Mouse (Mus musculus): ENCODE results near the gene Gpatch4. TPM values are rescaled to one million over a fixed set of nuclear protein-coding genes. Genes with fewer than 3 reads are reported as not detected.

Gpatch4 gene
- polyA plus RNA-seq (2015; fragmentation: Nextera tagmentation; extraction: Ambion mirVana), result 30.6 and 31.6 TPM in 2 replicates

DNA sequence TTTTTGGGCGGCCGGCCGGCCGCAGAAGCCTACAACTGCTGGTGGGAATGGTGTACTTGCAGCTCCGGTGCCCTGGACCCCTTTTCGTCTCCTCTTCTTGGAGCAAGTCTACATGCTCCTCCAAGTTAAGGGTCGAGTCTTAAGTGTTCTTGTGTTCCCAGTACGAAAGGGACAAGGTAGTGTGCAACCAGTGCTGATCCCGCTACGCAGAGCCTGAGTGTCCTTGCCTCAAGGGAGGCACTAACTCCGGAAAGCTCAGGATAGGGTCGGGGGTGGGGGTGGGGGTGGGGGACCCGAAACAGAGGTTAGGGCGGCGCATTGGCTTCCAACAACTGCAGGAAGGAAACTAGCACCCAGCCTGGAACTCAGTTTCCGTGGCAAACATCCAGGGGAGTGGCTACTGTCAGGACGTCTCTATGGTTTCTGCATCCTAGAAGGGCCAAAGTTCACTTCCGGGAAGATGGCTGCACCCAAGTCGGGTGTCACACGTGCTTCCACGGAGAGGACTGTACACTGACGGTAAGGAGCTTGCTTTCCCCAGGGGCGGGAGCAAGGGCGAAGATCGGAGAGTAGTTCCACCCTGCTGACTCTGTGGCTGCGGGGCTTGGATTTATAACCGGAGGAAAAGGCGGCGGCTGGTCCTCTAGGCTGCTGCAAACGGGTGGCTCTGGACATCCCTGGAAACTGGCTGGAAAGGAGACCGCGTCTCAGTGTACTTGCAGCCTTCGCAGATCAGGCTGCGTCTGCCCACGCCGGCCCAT is at the start of gene Gpatch4:
TSS of gene Gpatch4 (plus strand) at position 448 of the 761 bp plus-strand sequence.
- peak; percentile 85 for ATAC-seq (ENCODE audit: borderline replicate concordance, extremely low read depth, low FRiP score, low TSS enrichment)
- Histone ChIP-seq H3K9me3 (no peaks in the 10 kb centered on the region), H3K4me3 (peak within 1 kb of the TSS; percentile 62), H3K36me3 (no peaks in the 10 kb centered on the region), H3K4me2 (peak within 1 kb of the TSS; percentile 67), H3K27ac (peak within 1 kb of the TSS; percentile 26), H3K9ac (peak within 1 kb of the TSS; percentile 41), H3K27me3 (0 out of 2 replicates have a peak, but pooled peaks cover 10% of the 10 kb centered on the region), H3K4me1 (peaks cover 15% of the 10 kb centered on the region; the same call in 1 of the 2 replicates)
- WGBS, result 9% methylated on average over 36 of the region's 36 CpGs

DNA sequence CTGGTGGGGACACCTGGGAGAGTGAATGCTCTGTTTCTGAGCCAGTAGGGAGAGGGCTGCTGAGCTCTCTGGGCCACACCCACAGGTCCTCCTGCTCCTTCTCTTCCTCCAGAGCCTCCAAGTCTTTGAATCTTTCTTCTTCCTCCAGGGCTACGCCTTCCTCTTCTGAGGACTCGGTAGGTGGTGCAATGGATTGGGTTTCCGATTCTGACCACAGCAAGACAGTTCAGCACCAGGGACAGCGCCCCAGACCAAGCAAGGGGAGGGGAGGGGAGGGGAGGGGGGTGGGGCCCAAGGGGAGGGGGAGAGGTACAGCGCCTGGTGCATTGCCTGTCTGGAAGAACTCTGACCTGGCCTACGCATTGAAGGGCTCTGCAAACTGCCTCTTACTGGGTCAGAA is 49.5 kb upstream of the Gpatch4 start:
- Histone ChIP-seq H3K36me3 (no peaks in the 10 kb centered on the region), H3K9me3 (no peaks in the 10 kb centered on the region), H3K9ac (no peak overlapping the region), H3K4me1 (peaks cover 10% of the 10 kb centered on the region), H3K27ac (no peak overlapping the region), H3K4me2 (no peak overlapping the region), H3K27me3 (peaks cover 96% of the 10 kb centered on the region), H3K4me3 (no peak overlapping the region)
- no peak for ATAC-seq (ENCODE audit: borderline replicate concordance, extremely low read depth, low FRiP score, low TSS enrichment)
- 0% methylated on average over 5 of the region's 6 CpGs for WGBS

DNA sequence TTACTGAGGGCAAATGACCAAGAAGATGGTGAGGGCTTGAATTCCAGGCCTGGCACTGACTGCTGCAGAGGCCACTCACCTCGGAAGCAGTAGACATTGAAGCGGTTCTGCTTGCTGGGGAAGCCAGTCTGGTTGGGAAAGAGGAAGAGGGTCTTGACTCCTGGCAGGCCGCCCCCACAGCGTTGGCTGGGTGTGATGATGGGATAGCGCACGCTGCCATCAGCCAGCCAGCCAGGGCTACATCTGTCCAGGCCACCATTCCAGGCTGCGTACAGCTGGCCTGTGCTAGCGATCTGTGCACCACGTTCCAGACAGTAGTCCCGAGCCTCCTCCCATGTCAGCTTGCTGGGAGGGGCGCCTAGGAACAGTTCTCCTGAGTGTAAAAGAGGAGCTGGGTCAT is 47.6 kb upstream of the Gpatch4 start:
- no peak for ATAC-seq (ENCODE audit: borderline replicate concordance, extremely low read depth, low FRiP score, low TSS enrichment)
- Histone ChIP-seq H3K4me1 (peaks cover 22% of the 10 kb centered on the region), H3K27ac (no peak overlapping the region), H3K4me2 (no peak overlapping the region), H3K9ac (no peak overlapping the region), H3K9me3 (no peaks in the 10 kb centered on the region), H3K27me3 (peaks cover 98% of the 10 kb centered on the region), H3K36me3 (no peaks in the 10 kb centered on the region), H3K4me3 (no peak overlapping the region)
- WGBS, result 26% methylated on average over 11 of the region's 11 CpGs

DNA sequence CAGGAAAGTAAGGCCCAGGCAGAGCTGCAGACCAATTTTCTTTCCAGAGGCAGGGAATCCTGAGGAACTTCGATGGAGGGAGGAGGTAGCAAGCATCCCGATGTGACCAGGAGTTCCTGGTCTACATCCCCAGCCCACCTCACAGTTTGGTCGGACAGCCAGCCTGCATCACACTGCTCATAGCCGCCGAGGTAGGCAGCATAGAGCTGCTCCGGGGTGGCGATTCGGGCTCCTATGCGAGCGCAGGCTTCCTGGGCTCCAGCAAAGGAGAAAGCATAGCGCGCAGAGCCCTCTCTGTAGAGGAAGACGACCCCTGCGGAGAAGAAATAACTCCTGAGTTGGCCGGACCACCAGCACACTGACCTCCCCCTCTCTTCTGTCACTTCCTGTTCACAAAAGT is 46.5 kb upstream of the Gpatch4 start:
- H3K4me1 ChIP-seq, result peaks cover 25% of the 10 kb centered on the region
- no peak overlapping the region for H3K9ac ChIP-seq
- H3K9me3 ChIP-seq, result no peaks in the 10 kb centered on the region
- no peak overlapping the region; the same call in 1 of the 2 replicates for H3K4me2 ChIP-seq
- no peak overlapping the region for H3K27ac ChIP-seq
- ATAC-seq (ENCODE audit: borderline replicate concordance, extremely low read depth, low FRiP score, low TSS enrichment), result no peak
- H3K36me3 ChIP-seq, result no peaks in the 10 kb centered on the region
- H3K4me3 ChIP-seq, result no peak overlapping the region
- H3K27me3 ChIP-seq, result peaks cover 98% of the 10 kb centered on the region
- WGBS, result 2% methylated on average over 15 of the region's 15 CpGs

DNA sequence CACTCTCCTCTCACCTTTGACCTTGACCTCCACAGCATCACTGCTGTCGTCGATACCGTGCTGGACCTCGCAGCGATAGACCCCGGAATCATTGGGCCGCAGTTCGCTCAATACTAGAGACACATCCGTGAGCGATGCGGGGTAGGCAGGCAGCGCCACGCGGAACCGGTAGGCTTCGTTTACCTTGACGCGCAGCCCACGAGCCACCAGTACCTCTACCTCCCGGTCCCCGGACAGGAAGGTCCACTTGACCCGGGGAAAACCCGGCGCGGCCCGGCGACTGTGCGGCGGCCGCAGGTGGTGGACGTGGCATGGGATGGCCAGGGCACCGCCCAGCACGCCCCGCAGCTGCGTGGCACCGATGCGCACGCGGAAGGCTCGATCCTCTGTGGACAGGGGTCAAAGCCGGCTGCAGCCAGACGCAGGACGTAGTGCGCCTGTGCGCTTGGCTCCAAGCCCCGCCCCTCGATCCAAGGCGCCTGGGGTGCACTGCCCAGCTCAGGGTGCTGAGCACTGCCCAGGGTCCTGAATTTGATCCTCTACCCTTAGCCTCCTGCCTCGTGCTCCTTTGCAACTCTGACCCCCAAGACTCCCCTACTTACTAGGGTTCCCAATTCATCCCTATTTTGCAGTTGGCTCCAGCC is 45.8 kb upstream of the Gpatch4 start:
- Histone ChIP-seq H3K27ac (no peak overlapping the region), H3K4me3 (peak overlapping the region; percentile 30), H3K9me3 (no peaks in the 10 kb centered on the region), H3K4me2 (peak overlapping the region; percentile 55), H3K9ac (no peak overlapping the region), H3K27me3 (peaks cover 98% of the 10 kb centered on the region), H3K36me3 (no peaks in the 10 kb centered on the region), H3K4me1 (peaks cover 26% of the 10 kb centered on the region)
- no peak for ATAC-seq (ENCODE audit: borderline replicate concordance, extremely low read depth, low FRiP score, low TSS enrichment)
- 2% methylated on average over 49 of the region's 49 CpGs for WGBS

DNA sequence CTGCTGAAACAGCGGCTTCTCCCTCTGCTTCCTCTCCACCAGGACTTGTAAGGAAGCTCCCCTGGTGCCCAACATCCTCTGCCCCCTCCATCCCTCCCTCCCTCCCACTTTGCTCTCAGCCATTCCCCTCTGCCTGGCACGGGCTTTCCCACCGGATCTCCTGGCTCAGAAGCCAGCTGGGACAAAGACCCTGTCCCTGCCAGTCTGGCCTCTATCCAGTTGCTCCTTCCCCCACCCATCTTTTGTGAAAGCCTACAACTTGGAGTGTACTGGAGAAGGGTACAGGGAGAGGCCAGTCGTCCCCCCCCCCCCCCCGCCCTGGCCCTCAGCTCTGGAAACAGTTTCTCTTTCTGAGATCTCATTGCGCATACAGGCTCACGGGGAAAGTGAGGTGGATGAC is 44.2 kb upstream of the Gpatch4 start:
- WGBS, result 5% methylated on average over 7 of the region's 7 CpGs
- peaks cover 34% of the 10 kb centered on the region for H3K4me1 ChIP-seq
- no peaks in the 10 kb centered on the region for H3K9me3 ChIP-seq
- H3K4me2 ChIP-seq, result no peak overlapping the region
- no peak overlapping the region for H3K9ac ChIP-seq
- no peak overlapping the region for H3K4me3 ChIP-seq
- H3K27me3 ChIP-seq, result peaks cover 100% of the 10 kb centered on the region
- H3K27ac ChIP-seq, result no peak overlapping the region
- ATAC-seq (ENCODE audit: borderline replicate concordance, extremely low read depth, low FRiP score, low TSS enrichment), result no peak
- no peaks in the 10 kb centered on the region for H3K36me3 ChIP-seq

DNA sequence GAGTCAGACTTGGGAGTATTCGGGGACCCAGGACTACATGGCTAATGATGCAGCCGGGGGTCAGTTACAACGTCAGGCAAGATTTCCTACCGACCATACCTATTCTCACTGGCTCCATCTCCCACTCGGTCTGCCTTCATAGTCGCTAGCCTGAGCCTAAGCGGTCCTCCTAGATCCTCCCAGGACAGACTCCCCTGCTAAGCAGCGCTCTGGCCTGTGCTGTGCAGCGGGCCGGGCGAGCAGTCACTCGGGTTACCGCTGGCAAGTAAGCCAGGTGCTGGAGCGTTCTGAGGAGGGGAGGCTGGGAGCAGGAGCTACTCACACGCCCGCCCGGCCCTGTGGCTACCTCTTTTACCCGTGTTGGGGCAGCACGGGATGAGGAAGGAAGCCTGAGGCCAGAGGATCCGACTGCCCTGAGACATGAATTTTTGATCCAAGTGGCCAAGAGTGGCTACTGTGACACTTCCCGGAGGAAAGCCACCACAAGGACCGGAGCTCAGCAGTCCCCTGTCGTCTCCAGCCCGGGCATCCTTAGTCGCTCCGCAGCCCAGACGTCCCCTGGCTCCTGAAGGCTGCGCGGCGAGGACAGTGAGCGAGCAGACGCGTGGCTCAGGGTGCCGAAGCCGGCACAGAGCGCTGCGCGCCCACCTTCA is 43.5 kb upstream of the Gpatch4 start:
- Histone ChIP-seq H3K36me3 (no peaks in the 10 kb centered on the region), H3K27ac (no peak overlapping the region), H3K4me2 (peak overlapping the region; percentile 66), H3K4me1 (peaks cover 34% of the 10 kb centered on the region), H3K9ac (no peak overlapping the region), H3K27me3 (peaks cover 97% of the 10 kb centered on the region), H3K4me3 (peak overlapping the region; percentile 32), H3K9me3 (no peaks in the 10 kb centered on the region)
- ATAC-seq (ENCODE audit: borderline replicate concordance, extremely low read depth, low FRiP score, low TSS enrichment), result no peak
- WGBS, result 1% methylated on average over 38 of the region's 38 CpGs

DNA sequence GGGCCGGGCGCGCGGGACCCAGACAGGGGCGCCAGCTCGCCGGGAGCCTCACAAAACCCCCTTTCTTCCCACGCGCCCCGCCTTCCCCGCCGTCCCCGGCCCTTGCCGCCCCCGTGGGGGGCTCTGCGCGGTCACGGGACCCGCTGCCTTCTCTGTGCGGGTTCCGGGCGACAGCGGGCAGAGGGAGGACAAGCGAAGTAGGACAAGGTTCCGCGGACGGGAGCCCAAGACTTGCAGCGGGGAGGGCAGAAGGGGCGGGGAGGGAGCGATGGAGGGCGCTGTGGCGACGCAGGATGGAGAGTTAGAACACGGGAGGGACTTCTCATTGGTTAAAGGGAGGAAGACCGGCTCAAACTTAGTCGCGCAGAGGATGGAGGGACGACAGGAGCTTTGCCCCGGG is 42.7 kb upstream of the Gpatch4 start, which contains the start of gene Bcan:
TSS of gene Bcan (minus strand) at position 50 of the 400 bp plus-strand sequence.
- WGBS, result under 1% methylated on average over 39 of the region's 39 CpGs
- Histone ChIP-seq H3K9me3 (no peaks in the 10 kb centered on the region), H3K27ac (no peak within 1 kb of the TSS), H3K4me2 (peak within 1 kb of the TSS; percentile 66), H3K4me3 (peak within 1 kb of the TSS; percentile 32), H3K27me3 (peaks cover 94% of the 10 kb centered on the region), H3K36me3 (no peaks in the 10 kb centered on the region), H3K9ac (no peak within 1 kb of the TSS), H3K4me1 (peaks cover 34% of the 10 kb centered on the region)
- no peak for ATAC-seq (ENCODE audit: borderline replicate concordance, extremely low read depth, low FRiP score, low TSS enrichment)

DNA sequence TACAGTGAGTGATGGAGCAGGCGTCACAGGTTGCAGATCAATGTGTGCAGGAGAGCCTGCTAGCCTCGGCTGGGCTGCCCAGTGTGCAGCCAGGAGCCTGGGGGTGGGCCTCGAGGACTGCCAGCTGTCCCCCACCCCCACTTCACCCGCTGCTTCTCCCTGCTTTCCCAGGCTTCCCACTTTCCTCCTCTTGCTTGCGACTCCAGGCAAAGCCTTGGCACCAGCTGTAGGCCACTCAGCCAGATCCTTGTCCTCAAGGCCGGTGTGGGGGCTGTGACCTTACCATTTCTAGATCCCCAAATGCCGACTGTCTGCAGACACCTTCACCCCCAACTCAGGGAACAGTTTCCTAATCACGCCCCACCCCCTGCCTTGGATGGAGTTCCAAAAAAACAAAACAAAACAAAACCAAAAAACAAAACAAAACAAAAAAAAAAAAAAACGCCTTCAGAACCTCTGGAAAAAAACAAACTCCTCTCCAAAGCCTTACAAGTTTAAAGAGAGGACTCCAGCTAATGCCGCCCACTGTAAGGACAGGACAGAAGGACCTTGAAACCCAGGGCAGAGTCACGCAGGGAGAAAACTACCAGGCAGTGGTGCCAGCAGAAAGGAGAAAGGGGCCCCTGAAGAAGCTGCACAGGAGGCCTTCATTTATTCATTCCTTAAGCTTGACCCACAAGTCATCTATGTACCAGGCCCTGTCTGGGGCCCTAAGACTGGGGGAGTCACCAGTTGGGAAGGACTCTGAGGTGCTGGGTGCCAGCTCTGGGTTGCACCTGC is 41.9 kb upstream of the Gpatch4 start:
- ATAC-seq (ENCODE audit: borderline replicate concordance, extremely low read depth, low FRiP score, low TSS enrichment), result no peak
- Histone ChIP-seq H3K9ac (no peak overlapping the region), H3K4me1 (peaks cover 34% of the 10 kb centered on the region), H3K9me3 (peaks cover under 1% of the 10 kb centered on the region; the same call in 1 of the 2 replicates), H3K27ac (no peak overlapping the region), H3K27me3 (peaks cover 86% of the 10 kb centered on the region), H3K36me3 (no peaks in the 10 kb centered on the region), H3K4me3 (no peak overlapping the region), H3K4me2 (no peak overlapping the region)
- 11% methylated on average over 11 of the region's 11 CpGs for WGBS

DNA sequence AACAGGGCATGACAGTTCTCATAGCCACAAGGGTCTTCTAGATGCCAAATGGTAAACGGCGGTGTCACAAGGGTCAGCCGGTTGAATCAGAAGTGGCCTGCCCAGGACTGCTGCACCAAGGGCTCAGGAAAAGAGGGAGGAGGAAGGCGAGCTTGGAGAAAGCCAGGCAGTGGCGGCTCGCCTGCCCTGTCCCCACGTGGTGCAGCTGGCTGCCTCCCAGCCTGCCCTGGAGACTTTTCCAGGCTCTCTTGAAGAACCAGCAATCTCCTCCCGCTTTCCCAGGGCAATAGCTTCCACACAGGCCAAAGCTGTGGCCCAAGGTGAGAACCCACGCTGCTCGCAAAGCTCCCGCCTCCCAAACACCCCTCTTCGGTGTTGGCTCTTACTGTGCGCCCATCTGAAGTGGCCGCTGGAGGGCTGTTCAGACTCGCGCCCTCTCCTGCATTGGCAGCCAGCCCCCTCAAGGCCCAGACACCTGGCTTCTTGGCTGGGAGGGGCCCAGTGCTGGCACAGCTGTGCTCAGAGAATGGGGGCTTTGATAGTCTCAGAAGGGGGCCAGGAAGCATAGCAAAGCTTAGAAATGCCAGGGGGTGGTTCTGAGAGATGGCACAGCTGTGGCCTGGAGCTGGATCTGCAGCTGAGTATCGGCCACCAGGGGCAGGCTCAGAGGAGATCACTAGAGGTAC is 40.5 kb upstream of the Gpatch4 start:
- H3K9me3 ChIP-seq, result peaks cover 2% of the 10 kb centered on the region; the same call in 1 of the 2 replicates
- peak; percentile 71 for ATAC-seq (ENCODE audit: borderline replicate concordance, extremely low read depth, low FRiP score, low TSS enrichment)

More for the DNA sequence above, 40.5 kb upstream of the Gpatch4 start:
- H3K4me2 ChIP-seq, result peak overlapping the region; percentile 24; the same call in 1 of the 2 replicates
- H3K4me1 ChIP-seq, result peaks cover 24% of the 10 kb centered on the region
- H3K27ac ChIP-seq, result no peak overlapping the region
- 2% methylated on average over 17 of the region's 17 CpGs for WGBS
- no peak overlapping the region for H3K9ac ChIP-seq
- H3K27me3 ChIP-seq, result peaks cover 75% of the 10 kb centered on the region
- peak overlapping the region; percentile 4; the same call in 1 of the 2 replicates for H3K4me3 ChIP-seq
- no peaks in the 10 kb centered on the region for H3K36me3 ChIP-seq

All from lung, embryonic 15.5 days (tissue).